Mouse (Mus musculus) heart, embryonic 10.5 days (tissue): Measurements from ENCODE around the gene Ppm1n. TPM values are rescaled to one million over a fixed set of nuclear protein-coding genes. Genes with fewer than 3 reads are reported as not detected.

Source experiments
- DNase-seq: peaks from one replicate; pipeline ENCODE4 v3.0.0-alpha.2; 2017; ENCODE audit warnings: low spot score
- H3K27ac ChIP-seq: fragments of 300-500 bp; sonication (generic); 2 replicates; pipeline ENCODE4 v1.5.1; 2016; ENCODE audit warnings: mild to moderate bottlenecking
- H3K27me3 ChIP-seq: fragments of 300-500 bp; sonication (generic); 2 replicates; pipeline ENCODE4 v1.6.1; 2016; ENCODE audit warnings: mild to moderate bottlenecking; ENCODE audit not compliant: poor library complexity, insufficient read depth, severe bottlenecking
- H3K36me3 ChIP-seq: fragments of 300-500 bp; sonication (generic); 2 replicates; pipeline ENCODE4 v1.6.1; 2016; ENCODE audit warnings: mild to moderate bottlenecking, moderate library complexity
- H3K4me1 ChIP-seq: fragments of 300-500 bp; sonication (generic); 2 replicates; pipeline ENCODE4 v1.6.1; 2016; ENCODE audit warnings: mild to moderate bottlenecking
- H3K4me3 ChIP-seq: fragments of 300-500 bp; sonication (generic); 2 replicates; pipeline ENCODE4 v1.5.1; 2016; ENCODE audit warnings: mild to moderate bottlenecking, moderate library complexity
- H3K9me3 ChIP-seq: fragments of 300-500 bp; sonication (generic); 2 replicates; pipeline ENCODE4 v1.6.1; 2016; ENCODE audit warnings: mild to moderate bottlenecking, moderate library complexity
- WGBS: fragments of 180-500 bp; shearing (Covaris S2); methylation state at CpG from one replicate; pipeline ENCODE4 v1.1.7; 2016; 5-methylcytosine and 5-hydroxymethylcytosine counted together
- polyA plus RNA-seq: library from polyadenylated mRNA; unstranded; fragments of >200 nt; fragmentation: Nextera tagmentation; extraction: Ambion mirVana; gene quantifications from 2 replicates; pipeline ENCODE4 v1.2.1, GENCODE M21; 2016

Gene Ppm1n
- polyA plus RNA-seq, 1 experiment from 2014 or later = 0.13 TPM

GRCm38 (mm10) chr7:19305413-19305735 is 25.5 kb upstream of the Ppm1n start:
- 12% methylated on average over 6 of the region's 6 CpGs for WGBS
- peak overlapping the region; percentile 58 for H3K4me3 ChIP-seq
- H3K27ac ChIP-seq = no peak overlapping the region
- H3K36me3 ChIP-seq = no peaks in the 10 kb centered on the region
- DNase-seq = no peak
- H3K4me1 ChIP-seq = peaks cover 45% of the 10 kb centered on the region
- H3K9me3 ChIP-seq = no peaks in the 10 kb centered on the region
- H3K27me3 ChIP-seq = peaks cover 62% of the 10 kb centered on the region

DNA sequence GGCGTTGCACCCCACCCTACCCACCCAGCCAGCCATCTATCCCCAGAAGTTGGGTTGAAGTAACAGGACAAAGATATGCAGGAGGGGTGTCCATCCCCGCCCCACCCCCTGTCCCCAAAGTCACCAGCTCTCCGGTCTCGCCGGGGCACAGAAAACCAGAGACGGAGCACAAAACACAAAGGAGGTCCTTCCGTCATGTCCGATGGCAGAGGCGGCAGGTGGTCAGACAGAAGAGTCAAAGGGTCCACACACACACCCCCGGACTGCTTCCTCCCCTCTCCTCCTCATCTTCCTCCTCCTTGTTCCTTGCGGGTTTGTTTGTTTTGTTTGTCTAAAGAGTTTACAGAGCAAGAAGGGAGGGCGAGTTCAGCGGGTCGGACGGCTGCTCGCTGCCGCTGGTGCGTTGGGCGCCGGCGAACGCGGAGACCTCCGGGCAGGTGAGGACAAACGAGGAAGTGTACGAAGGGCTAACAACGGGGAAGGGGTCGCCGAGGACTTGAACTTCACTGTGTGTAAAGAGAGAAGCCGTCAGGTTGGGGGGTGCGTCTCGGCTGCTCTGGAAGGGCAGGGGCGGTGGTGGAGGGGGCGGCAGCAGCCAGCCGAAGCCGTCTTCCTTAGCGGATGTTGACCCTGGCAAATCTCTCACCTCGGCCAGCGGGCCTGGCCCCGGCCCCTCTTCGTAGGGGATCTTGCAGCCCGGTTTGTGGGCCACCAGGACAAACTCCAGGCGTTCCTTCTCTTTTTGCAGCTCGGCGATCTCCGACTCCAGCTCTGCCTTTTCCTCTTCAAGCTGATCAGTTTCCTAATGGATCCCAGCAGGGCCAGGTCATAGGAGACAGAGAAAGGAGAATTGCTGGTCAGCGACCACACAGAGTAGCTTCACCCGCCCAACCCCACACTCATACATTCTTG is 24.9 kb upstream of the Ppm1n start:
- no peaks in the 10 kb centered on the region for H3K9me3 ChIP-seq
- H3K27ac ChIP-seq = no peak overlapping the region; the same call in 1 of the 2 replicates
- DNase-seq = no peak
- H3K4me1 ChIP-seq = peaks cover 44% of the 10 kb centered on the region
- WGBS = 3% methylated on average over 48 of the region's 48 CpGs
- H3K36me3 ChIP-seq = no peaks in the 10 kb centered on the region
- peak overlapping the region; percentile 58 for H3K4me3 ChIP-seq
- peaks cover 62% of the 10 kb centered on the region for H3K27me3 ChIP-seq

GRCm38 (mm10) chr7:19303770-19304169 is 23.9 kb upstream of the Ppm1n start:
- H3K27ac ChIP-seq = peak overlapping the region; percentile 14; the same call in 1 of the 2 replicates
- peak overlapping the region; percentile 58 for H3K4me3 ChIP-seq
- H3K27me3 ChIP-seq = peaks cover 62% of the 10 kb centered on the region
- peak; percentile 83 for DNase-seq
- peaks cover 36% of the 10 kb centered on the region for H3K4me1 ChIP-seq
- H3K36me3 ChIP-seq = no peaks in the 10 kb centered on the region
- no peaks in the 10 kb centered on the region for H3K9me3 ChIP-seq
- WGBS = 3% methylated on average over 16 of the region's 16 CpGs

DNA sequence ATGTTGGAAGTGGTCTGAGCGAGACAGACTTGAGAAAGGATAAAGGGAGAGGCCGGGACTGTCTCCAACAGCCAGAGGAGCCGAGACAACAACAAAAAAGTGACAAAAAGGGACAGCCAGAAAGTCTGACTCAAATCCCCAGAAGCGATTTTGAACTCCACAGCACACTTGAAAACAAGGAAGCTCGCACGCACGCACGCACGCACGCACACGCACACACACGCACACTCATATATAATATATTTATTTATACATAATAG is 23.1 kb upstream of the Ppm1n start:
- Histone ChIP-seq H3K36me3 (no peaks in the 10 kb centered on the region), H3K27me3 (peaks cover 62% of the 10 kb centered on the region), H3K4me3 (no peak overlapping the region), H3K4me1 (peaks cover 32% of the 10 kb centered on the region), H3K9me3 (no peaks in the 10 kb centered on the region), H3K27ac (no peak overlapping the region)
- WGBS = 76% methylated on average over 12 of the region's 12 CpGs
- DNase-seq = no peak

DNA sequence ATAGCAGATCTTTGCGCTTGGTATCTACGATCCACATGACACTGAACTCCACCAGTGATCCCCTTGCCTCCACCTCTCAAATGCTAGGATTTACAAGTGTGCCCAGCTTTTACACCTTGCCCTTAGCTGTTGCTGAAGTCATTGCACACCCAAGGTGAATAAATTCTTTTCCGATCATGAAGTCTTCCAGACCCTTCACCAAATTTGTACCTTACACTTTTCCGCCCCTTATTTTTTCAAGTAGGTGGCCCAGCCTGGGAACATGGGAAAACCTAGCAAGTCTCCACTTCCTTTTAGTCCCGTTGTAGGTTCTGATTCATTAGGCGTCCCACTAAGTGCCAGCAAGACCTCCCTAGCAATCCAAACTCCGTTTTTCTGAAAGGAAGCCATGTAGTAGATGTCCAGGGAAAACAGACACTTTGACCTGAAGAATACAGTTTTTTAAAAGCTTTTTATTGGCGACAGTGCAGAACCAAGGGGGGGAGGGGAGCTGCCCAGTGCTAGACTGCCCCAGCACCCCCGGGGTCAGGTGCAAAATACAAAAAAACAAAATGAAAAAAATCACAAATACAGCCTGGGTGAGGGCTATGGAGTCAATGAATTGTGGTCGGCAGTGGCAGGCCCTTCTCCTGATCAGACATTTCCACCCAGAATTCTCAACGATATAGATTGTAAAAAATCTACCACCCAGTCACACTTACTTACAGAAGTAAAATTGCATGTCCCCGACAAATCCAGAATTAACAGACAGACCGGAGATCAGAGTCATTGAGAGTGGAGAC is 22.6 kb upstream of the Ppm1n start:
- peak overlapping the region; percentile 54; the same call in 1 of the 2 replicates for H3K4me3 ChIP-seq
- H3K27me3 ChIP-seq = peaks cover 60% of the 10 kb centered on the region
- no peak for DNase-seq
- H3K27ac ChIP-seq = no peak overlapping the region
- no peaks in the 10 kb centered on the region for H3K9me3 ChIP-seq
- WGBS = 47% methylated on average over 13 of the region's 13 CpGs
- peaks cover 27% of the 10 kb centered on the region for H3K4me1 ChIP-seq
- no peaks in the 10 kb centered on the region for H3K36me3 ChIP-seq

- no peak for DNase-seq
- H3K4me1 ChIP-seq = peaks cover 25% of the 10 kb centered on the region
- no peak overlapping the region for H3K27ac ChIP-seq
- H3K27me3 ChIP-seq = peaks cover 53% of the 10 kb centered on the region
- peak overlapping the region; percentile 54 for H3K4me3 ChIP-seq
- H3K36me3 ChIP-seq = no peaks in the 10 kb centered on the region
- 11% methylated on average over 16 of the region's 16 CpGs for WGBS
- H3K9me3 ChIP-seq = no peaks in the 10 kb centered on the region
Measured at GRCm38 (mm10) chr7:19301461-19302263, 21.8 kb upstream of the Ppm1n start.

- H3K9me3 ChIP-seq = no peaks in the 10 kb centered on the region
- H3K27ac ChIP-seq = peak overlapping the region; percentile 82
- no peaks in the 10 kb centered on the region for H3K36me3 ChIP-seq
- H3K4me3 ChIP-seq = peak overlapping the region; percentile 54
- under 1% methylated on average over 29 of the region's 29 CpGs for WGBS
- DNase-seq = peak; percentile 83
- H3K27me3 ChIP-seq = peaks cover 44% of the 10 kb centered on the region
- peaks cover 25% of the 10 kb centered on the region for H3K4me1 ChIP-seq
Measured at GRCm38 (mm10) chr7:19300501-19301421, 20.9 kb upstream of the Ppm1n start.

DNA sequence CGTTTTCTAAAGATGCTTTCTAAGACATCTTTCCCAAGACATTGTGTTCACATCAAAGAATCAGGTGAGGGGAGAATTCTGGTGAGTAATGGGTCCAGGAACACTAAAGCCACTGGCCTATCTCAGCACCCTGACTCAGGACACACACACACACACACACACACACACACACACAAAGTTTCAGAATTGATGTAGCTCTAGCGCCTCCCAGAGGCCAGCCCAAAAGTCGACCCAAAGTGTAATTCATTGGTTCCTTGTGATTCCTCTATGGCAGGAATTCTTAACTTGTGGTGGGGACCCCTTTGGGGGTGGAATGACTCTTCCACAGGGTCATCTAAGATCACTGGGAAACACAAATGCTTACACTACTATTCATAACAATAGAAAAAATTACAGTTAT is 19.3 kb upstream of the Ppm1n start:
- no peaks in the 10 kb centered on the region for H3K9me3 ChIP-seq
- H3K4me1 ChIP-seq = peaks cover 17% of the 10 kb centered on the region
- no peak for DNase-seq
- no peak overlapping the region for H3K27ac ChIP-seq
- H3K4me3 ChIP-seq = no peak overlapping the region
- peaks cover 28% of the 10 kb centered on the region for H3K27me3 ChIP-seq
- no peaks in the 10 kb centered on the region for H3K36me3 ChIP-seq
- WGBS = 25% methylated on average over 3 of the region's 3 CpGs

DNA sequence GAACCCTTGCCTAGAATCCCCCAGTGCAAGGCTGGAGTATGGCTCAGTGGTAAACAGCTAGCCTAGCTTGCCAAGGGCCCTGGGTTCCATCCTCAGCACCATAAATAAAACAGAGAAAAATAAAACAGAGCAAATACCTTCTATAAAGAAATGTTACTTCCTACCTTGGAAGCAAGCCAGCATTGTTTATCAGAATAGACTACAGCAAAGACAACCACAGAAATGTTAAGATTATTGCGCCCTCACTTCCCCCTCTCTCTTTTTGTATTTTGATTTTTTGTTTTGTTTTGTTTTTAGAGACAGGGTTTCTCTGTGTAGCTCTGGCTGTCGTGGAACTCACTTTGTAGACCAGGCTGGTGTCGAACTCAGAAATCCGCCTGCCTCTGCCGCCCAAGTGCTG is 17.9 kb upstream of the Ppm1n start:
- WGBS = 83% methylated on average over 5 of the region's 5 CpGs
- Histone ChIP-seq H3K36me3 (no peaks in the 10 kb centered on the region), H3K27ac (no peak overlapping the region), H3K9me3 (no peaks in the 10 kb centered on the region), H3K4me3 (no peak overlapping the region), H3K4me1 (peaks cover 15% of the 10 kb centered on the region), H3K27me3 (peaks cover 14% of the 10 kb centered on the region)
- no peak for DNase-seq

- Histone ChIP-seq H3K4me1 (peaks cover 14% of the 10 kb centered on the region), H3K27ac (no peak overlapping the region), H3K36me3 (no peaks in the 10 kb centered on the region), H3K9me3 (no peaks in the 10 kb centered on the region), H3K4me3 (no peak overlapping the region), H3K27me3 (peaks cover 6% of the 10 kb centered on the region)
- WGBS = 83% methylated on average over 6 of the region's 6 CpGs
- DNase-seq = no peak
Measured at GRCm38 (mm10) chr7:19297034-19297433, 17.2 kb upstream of the Ppm1n start.

- H3K4me3 ChIP-seq = peak overlapping the region; percentile 55
- peak overlapping the region; percentile 79 for H3K27ac ChIP-seq
- H3K4me1 ChIP-seq = peaks cover 23% of the 10 kb centered on the region
- H3K9me3 ChIP-seq = no peaks in the 10 kb centered on the region
- no peaks in the 10 kb centered on the region for H3K27me3 ChIP-seq
- no peaks in the 10 kb centered on the region for H3K36me3 ChIP-seq
- 19% methylated on average over 20 of the region's 22 CpGs for WGBS
- DNase-seq = peak; percentile 97
Measured at GRCm38 (mm10) chr7:19295503-19296185, 15.8 kb upstream of the Ppm1n start.
